Mouse (Mus musculus) frontal cortex, postnatal 36 days (tissue): Measurements from ENCODE around the gene Zfp108.

Experiments used
- DNase-seq, 2 experiments: peaks; one replicate each; pipeline ENCODE4 v3.0.0; 2022; ENCODE audit warnings: low spot score in 2 of 2

The Zfp108 gene

GRCm38 (mm10) chr7:24286090-24286489, 31.5 kb downstream of the Zfp108 start:
- DNase-seq, result no peak

- DNase-seq, result no peak
These were observed 32.3 kb downstream of the Zfp108 start for GRCm38 (mm10) chr7:24286916-24287315.

DNA sequence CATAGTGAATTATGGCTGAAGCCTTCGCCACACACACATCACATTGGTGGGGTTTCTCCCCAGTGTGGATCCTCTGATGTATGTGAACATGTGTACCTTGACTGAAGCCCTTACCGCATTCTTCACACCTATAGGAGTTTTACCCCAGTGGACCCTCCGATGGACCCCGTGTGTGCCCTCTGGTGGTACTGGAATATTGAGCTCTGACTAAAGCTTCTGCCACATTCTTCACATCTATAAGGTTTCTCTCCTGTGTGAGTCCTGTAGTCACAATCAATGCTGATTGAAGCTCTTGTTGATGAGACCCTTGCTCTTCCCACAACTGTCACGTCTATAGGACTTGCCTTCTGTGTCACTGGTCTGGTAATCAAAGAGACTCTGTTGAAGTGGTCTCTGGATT, 33.1 kb downstream of the Zfp108 start:
- no peak for DNase-seq

DNA sequence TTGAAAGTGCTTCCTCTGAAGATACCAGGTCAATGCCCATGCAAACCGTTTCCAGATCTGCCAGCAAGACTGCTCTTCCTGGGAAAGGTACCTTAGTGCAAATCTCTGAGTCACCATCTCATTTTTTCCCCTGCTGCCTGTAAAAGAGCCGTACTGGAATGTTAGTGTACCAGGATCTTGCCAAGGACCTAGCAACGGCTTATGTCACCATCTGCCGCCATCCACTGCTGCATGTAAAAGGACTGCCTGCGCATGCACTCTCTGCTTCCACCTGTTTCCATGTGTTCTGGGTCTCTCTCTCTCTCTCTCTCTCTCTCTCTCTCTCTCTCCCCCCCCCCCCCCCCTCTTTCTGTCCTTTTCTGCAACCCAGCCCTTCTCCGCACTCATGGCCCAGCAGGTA, 33.9 kb downstream of the Zfp108 start:
- no peak for DNase-seq

- no peak for DNase-seq
These were observed 35.6 kb downstream of the Zfp108 start for GRCm38 (mm10) chr7:24290106-24290693.

DNA sequence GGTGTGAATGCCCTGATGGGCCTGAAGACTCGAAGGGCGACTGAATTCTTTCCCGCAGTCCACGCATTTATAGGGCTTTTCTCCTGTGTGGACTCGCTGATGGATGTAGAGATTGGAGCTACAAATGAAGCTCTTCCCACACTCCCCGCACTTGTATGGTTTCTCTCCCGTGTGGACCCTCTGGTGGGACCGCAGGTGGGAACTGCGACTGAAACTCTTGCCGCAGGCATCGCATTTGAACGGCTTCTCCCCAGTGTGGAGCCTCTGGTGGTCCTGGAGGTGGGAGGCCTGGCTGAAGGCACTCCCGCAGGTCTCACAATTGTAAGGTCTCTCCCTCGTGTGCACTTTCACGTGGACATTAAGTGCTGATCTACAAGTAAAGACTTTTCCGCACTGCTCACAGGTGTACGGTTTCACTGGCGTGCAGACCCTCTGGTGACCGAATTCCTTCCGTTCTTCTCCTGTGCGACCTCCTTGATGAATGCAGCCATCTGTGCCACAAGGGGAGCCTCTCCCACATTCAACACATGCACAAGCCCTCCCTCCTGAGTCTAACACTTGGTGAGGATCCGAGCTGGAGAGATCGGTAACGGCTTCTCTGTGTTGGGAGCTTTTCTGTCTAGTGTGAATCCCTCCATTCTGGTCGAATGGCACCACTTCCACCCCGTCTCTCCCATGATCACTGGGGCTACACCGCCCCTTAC, 36.9 kb downstream of the Zfp108 start:
- DNase-seq, result no peak

DNA sequence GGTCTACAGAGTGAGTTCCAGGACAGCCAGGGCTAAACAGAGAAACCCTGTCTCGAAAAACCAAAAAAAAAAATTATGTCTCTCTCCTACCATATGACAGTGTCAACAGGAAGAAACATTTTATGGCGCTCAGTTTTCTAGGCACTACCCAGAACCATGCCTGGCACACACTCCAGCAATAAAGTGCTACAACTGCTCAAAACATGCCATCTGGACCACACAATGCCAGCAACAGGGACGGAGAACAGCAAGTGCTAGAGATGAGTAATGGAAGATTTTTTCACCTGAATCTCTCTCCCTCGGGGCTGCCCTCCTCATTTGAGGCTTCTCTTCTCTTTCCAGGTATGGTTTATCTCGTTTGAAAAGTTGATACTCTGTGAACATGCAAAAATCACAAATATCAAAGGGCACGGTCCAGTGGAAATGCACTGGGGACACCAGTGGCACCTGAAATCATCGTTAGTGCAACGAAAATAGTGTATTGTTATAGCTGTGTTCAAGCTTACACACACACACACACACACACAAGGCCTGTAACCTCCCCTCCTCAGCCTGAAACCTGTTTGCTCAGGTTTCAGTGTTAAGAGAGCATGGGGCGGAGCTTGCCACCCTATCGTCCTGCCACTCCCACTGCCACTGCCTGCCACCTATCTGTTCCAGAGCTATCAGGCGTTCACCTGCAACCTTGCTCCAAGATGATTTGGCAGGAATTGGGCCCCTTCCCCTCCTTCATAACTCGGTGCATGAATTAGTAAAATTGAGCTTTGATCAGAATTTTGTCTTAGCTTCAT, 38.7 kb downstream of the Zfp108 start:
- DNase-seq, result no peak

DNA sequence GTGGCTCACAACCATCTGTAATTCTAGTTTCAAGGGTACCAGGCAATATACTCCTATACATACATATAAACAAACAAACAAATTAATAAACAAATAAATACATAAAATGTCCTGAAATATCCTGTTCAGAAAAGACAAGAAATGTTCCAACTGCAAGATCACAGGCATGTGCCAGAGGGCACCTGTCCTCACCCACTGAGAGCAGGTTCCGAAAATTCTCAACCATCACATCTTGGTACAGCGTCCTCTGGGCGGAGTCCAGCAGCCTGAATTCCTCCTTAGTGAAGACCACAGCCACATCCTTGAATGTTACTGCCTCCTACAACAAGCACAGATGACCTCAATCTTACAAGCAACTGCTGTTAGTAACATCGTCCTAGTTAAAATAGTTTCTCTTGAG, 40.2 kb downstream of the Zfp108 start:
- no peak for DNase-seq

- no peak for DNase-seq
These were observed 40.8 kb downstream of the Zfp108 start for GRCm38 (mm10) chr7:24295376-24295775.

DNA sequence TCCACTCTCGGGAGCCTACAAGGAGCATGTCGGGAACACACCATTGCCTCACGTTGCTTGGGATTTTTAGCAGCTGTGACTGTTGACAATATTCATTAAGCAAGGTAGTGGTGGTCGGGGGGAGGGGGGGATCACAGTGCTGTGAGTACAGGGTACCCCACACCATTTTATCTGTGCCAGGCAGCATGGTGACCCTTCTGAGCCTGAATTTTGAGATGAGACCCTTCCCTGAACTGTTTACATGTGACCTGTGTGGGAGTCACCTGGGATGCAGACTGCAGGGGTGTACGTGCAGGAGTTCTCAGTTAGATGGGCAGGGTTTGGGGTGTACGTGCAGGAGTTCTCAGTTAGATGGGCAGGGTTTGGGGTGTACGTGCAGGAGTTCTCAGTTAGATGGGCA, 41.8 kb downstream of the Zfp108 start:
- DNase-seq, result no peak

DNA sequence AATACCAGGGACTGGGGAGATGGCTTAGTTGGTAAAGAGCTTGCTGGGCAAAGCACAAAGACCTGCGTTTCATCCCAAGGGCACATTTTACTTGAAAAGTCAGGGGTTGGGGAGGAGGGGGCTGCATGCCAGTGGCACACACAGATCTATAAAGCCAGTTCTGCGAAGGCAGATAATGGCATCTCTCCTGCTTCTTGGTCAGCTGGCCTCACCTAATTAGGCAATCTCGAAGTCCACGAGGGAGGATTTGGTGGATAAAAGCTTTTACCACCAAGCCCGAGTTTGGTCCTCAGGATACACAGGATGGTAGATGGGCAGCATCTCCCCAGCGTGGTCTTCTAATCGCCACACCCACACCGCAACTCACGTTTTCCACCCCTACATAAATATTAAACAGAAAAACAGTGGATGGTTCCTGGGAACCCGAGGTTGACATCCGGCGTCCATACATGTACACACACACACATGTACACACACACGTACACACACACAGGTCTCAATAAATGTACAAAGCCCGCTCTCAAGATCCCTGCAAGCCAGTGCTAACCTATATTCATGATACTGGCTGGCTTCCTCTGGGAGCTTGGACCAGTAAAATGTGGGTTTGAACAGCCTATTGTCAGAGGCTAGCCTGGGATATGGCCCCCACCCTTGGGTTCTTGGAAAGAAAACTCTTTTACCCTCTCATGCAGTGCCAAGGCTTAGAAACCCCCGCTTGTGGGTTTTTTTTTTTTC, 42.9 kb downstream of the Zfp108 start:
- DNase-seq, result no peak

DNA sequence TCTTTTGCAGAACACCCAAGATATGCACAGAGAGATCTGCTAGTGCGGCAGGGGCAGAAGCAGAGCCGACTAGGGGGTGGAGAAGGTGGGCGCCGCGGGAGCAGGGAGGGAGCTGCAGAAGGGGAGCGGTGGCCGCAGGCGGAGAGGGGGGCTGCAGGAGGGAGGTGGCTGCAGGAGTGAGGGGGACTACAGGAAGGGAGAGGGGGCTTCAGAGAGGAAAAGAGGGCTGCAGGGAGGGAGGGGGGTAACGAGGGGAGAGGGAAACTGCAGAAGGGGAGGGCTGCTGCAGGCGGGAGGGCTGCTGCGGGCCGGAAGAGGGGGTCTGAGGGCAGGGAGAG, 44.0 kb downstream of the Zfp108 start:
- no peak for DNase-seq

DNA sequence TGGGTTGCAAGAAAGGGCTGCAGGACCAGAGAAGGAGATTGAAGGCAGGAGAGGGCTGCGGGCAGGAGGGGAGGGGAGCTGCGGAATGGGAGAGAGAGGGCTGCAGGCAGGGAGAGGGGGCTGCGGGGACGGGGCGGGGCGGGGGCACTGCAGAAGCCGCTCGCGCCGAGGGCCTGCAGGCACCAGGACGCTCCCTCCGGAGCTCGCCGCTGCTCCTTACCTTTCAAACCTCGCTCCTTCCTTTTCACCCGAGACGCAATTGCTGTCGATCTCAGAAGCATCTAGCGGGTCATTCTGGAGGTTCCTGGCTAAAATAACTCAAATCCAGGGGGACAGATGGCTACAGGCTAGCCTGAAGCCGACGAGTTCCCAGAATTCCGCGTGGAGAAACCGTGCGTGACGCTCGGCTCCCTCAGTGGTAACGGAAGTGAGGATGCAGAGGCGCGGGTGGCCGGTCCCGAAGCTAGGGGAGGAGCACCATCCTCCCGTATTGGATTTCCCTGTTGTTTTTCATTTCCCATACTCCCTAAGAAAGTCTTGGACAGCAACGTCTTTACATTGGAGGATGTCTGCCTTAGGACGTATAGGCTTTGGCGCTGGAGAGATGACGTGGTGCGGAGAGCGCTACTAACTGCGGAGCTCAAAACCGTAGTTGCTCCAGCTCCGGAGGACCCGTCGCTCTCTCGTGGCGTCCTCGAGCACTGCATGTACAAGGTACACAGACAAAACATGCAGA, 44.5 kb downstream of the Zfp108 start:
- peak; percentile 88 to 92 for DNase-seq

- peak in 1 of 2 experiments; percentile 19 for DNase-seq
These were observed 45.4 kb downstream of the Zfp108 start for GRCm38 (mm10) chr7:24299823-24300481.

DNA sequence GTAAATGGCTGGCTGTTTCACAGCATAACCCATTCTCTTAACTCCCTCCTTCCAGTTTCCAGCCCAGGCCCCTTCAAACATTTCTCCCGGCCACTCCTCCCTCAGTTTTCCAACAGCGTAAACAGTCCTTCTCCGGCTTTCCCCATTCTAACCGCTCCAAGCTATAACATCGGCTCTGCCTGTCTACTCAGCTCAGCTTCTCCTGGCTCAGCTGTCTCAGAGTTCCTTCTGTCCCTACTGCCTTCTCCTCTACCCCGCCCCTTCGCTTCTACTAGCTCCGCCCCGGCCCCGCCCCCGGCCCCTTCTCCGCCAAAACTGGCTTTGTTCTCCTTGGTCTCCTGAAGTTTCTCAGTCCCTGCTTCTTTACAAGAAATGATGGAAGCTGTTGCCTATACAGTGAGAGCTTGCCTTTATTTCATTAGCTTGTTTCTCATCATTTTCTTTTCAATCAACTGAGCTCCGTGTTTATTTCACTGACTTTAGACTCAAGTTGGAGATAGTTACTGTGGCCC, 46.2 kb downstream of the Zfp108 start, which contains the start of gene Zfp61:
Gene Zfp61, minus strand, starts transcription at position 462 of the 512 bp plus-strand sequence.
- DNase-seq, result no peak
